Mouse (Mus musculus): ENCODE measurements around the gene Bphl. TPM values are rescaled to one million over a fixed set of nuclear protein-coding genes. Genes with fewer than 3 reads are reported as not detected.

The Bphl gene
- total and polyA plus RNA-seq, 3 experiments: 11.2 to 40.9 (median 30.5) TPM

DNA sequence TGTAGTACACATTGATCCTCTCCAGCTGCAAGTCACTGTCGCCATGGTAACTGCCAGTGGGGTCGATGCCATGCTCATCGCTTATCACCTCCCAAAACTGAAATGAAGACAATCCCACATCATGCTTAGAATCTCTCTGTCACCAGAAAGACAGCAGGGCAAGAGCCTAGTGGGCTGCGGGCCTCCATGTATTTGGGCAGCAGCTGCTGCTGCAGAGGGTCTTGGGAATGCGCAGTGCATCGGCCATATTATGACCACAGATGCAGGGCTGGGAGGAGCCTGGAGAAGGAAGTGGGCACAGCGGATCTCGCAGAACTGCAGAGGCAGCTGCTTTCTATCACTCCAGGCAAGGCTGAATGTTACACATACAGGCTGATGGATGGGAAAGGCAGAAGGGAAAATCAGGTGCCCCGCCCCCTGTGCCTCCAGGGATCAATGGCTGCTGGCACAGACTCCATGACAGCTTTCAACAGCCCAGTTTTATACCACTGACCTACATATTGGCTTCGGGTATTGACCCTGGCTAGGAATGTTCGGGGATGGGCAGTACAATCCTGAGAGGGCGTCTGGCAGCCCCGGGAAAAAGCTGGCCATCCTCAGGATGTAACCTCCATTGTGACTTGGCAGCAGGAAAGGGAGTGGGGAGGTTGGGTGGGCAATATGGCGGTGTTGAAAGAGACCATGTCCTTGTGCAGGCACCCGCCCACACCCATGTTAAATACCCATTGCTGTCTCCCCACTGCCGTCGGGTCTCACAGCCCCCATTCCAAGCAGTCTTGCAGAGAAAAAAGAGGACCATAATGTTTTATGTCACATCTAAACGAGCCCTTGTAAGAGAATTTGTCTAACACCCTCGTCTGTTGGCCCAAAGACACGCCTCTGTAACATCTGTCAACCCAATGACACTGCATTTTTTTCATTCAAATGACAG, 39.4 kb downstream of the Bphl start:
- TF ChIP-seq POLR2AphosphoS5 (IDR thresholded peaks at IDR 0.05; ENCODE audit: insufficient replicate concordance, low read depth, low read length) (no peak), CTCF (IDR thresholded peaks at IDR 0.05; ENCODE audit: low read depth, low read length) (no peak), TAL1 (conservative IDR thresholded peaks at IDR 0.05; ENCODE audit: low read depth, low read length) (no peak), GATA2 (IDR thresholded peaks at IDR 0.05; ENCODE audit: borderline replicate concordance, low read depth, low read length) (no peak), GATA1 (IDR thresholded peaks at IDR 0.05; ENCODE audit: borderline replicate concordance, low read length) (no peak)
- no peaks in the 10 kb centered on the region for H3K9me3 ChIP-seq (replicated peaks)
- peak overlapping the region; percentile 63; the same call in 1 of the 2 replicates for H3K4me3 ChIP-seq (ENCODE audit: low read depth, low read length)
- peaks cover 16% of the 10 kb centered on the region for H3K27me3 ChIP-seq (ENCODE audit: insufficient read depth, low read length)
- ATAC-seq (ENCODE audit: extremely low read depth, insufficient number of reproducible peaks, low FRiP score, poor library complexity, severe bottlenecking) (no peak), DNase-seq (ENCODE audit: low spot score) (peak; percentile 13)
- H3K4me1 ChIP-seq (ENCODE audit: insufficient read depth, low read depth, low read length): peaks cover 23% of the 10 kb centered on the region
- peaks cover 14% of the 10 kb centered on the region for H3K36me3 ChIP-seq (replicated peaks)

DNA sequence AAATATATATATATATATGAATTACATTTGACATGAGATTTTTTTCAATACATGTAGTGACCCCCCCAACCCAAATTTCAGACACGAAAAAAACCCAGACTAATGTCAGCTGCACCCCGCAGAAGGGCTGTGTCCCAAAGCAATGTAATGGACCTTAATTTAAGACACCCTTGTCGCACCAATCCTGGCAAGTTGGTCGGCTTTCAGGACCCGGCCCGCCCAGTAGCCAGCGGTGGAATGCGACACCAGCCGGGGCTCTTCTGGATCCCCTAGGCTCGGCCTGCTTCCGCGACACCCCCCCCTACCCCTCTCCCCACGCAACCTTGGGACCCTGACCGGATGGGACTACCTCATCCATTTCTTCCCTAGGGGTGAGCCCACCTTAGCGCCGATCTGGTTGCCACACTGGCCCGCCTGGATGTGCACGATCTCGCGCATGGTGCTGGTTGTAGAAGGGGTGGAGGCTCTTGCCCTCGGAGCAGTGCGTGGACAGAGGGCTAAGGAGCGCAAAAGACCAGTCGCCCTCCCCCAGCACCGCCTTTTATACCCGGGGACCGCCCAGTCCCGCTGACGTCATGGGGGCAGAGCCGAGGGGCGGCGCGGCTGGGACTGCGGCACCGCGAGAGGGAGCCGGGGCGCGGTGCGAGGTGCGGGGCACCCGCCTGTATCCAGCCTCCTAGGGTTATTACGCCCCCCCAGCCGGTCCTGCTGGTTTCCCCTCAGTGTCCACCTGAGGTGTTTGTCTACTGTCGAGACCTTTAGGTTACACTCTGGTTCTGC, 40.3 kb downstream of the Bphl start, which contains the start of gene Tubb2a:
Gene Tubb2a, minus strand, starts transcription at position 516 of the 780 bp plus-strand sequence.
- peak within 1 kb of the TSS; percentile 77 for H3K4me3 ChIP-seq (ENCODE audit: low read depth, low read length)
- TF ChIP-seq CTCF (IDR thresholded peaks at IDR 0.05; ENCODE audit: low read depth, low read length) (no peak), TAL1 (conservative IDR thresholded peaks at IDR 0.05; ENCODE audit: low read depth, low read length) (no peak), GATA2 (IDR thresholded peaks at IDR 0.05; ENCODE audit: borderline replicate concordance, low read depth, low read length) (no peak), POLR2AphosphoS5 (IDR thresholded peaks at IDR 0.05; ENCODE audit: insufficient replicate concordance, low read depth, low read length) (no peak), GATA1 (IDR thresholded peaks at IDR 0.05; ENCODE audit: borderline replicate concordance, low read length) (no peak)
- H3K27me3 ChIP-seq (ENCODE audit: insufficient read depth, low read length): peaks cover 16% of the 10 kb centered on the region
- DNase-seq (ENCODE audit: low spot score): peak; percentile 82
- no peaks in the 10 kb centered on the region for H3K9me3 ChIP-seq (replicated peaks)
- H3K4me1 ChIP-seq (ENCODE audit: insufficient read depth, low read depth, low read length): peaks cover 23% of the 10 kb centered on the region
- ATAC-seq (ENCODE audit: extremely low read depth, insufficient number of reproducible peaks, low FRiP score, poor library complexity, severe bottlenecking): peak; percentile 74
- peaks cover 14% of the 10 kb centered on the region for H3K36me3 ChIP-seq (replicated peaks)

DNA sequence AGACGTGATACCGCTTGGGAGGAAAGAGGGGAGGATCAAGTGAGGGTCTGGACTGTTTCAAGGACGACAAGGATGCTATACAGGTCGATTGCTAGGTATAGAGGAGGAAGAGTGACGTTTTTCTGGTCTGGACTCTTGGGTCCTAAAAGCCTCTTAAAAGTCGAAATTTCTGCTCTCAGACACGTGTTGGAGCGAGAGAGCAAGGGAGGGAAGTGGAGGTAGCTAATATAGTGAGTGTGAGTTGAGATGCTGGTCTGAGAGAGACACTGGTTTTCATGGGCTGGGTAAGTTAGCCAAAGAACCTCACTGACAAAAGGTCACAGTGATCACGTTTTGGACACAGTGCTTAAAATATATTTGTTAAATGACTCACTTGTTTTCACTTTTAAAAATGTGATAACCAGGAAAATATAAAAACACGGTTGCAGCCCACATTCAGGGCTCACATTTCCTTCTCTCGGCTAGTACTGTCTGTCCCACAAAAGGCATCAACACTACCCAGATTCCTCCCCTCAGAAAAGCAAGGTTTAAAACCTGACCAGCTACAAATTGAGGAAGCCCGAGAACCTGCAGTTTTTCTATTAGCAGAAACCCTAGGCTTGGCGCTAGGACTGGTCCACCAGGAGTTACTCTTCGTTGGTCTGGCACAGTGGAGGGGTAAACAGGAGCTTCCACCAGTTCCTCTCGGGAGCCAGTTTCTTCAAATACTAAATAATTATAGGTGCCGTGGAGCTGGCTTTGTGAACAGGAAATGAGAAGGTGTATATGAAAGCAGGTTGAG, 41.3 kb downstream of the Bphl start:
- Histone ChIP-seq H3K27me3 (ENCODE audit: insufficient read depth, low read length) (peaks cover 16% of the 10 kb centered on the region), H3K4me1 (ENCODE audit: insufficient read depth, low read depth, low read length) (peaks cover 23% of the 10 kb centered on the region), H3K9me3 (replicated peaks) (no peaks in the 10 kb centered on the region), H3K36me3 (replicated peaks) (peaks cover 10% of the 10 kb centered on the region), H3K4me3 (ENCODE audit: low read depth, low read length) (no peak overlapping the region; the same call in 1 of the 2 replicates)
- TF ChIP-seq CTCF (IDR thresholded peaks at IDR 0.05; ENCODE audit: low read depth, low read length) (no peak), GATA2 (IDR thresholded peaks at IDR 0.05; ENCODE audit: borderline replicate concordance, low read depth, low read length) (no peak), TAL1 (conservative IDR thresholded peaks at IDR 0.05; ENCODE audit: low read depth, low read length) (no peak), GATA1 (IDR thresholded peaks at IDR 0.05; ENCODE audit: borderline replicate concordance, low read length) (no peak), POLR2AphosphoS5 (IDR thresholded peaks at IDR 0.05; ENCODE audit: insufficient replicate concordance, low read depth, low read length) (no peak)
- DNase-seq (ENCODE audit: low spot score) (no peak), ATAC-seq (ENCODE audit: extremely low read depth, insufficient number of reproducible peaks, low FRiP score, poor library complexity, severe bottlenecking) (no peak)

DNA sequence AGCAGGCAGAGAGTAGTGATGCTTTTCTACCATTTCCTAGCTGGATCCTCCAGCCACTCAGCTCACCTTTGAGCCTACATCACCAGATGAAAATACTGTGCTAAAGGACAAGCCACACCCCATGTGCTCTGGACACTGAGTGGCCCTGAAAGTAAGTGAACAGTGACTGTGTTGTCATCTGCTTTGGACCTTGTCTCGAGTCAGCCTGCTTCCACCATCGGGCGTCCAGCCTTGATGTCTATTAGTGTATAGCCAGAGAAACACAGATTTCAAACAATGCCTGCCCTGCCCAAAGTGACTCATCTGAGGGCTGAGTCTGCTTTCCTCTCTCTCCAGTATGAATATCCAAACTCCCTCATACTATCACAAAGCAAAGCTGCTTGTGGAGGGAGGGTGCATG, 42.4 kb downstream of the Bphl start:
- no peak overlapping the region for H3K4me3 ChIP-seq (ENCODE audit: low read depth, low read length)
- H3K36me3 ChIP-seq (replicated peaks): peaks cover 8% of the 10 kb centered on the region
- no peaks in the 10 kb centered on the region for H3K9me3 ChIP-seq (replicated peaks)
- H3K27me3 ChIP-seq (ENCODE audit: insufficient read depth, low read length): peaks cover 20% of the 10 kb centered on the region
- TF ChIP-seq TAL1 (conservative IDR thresholded peaks at IDR 0.05; ENCODE audit: low read depth, low read length) (no peak), CTCF (IDR thresholded peaks at IDR 0.05; ENCODE audit: low read depth, low read length) (no peak), GATA1 (IDR thresholded peaks at IDR 0.05; ENCODE audit: borderline replicate concordance, low read length) (no peak), POLR2AphosphoS5 (IDR thresholded peaks at IDR 0.05; ENCODE audit: insufficient replicate concordance, low read depth, low read length) (no peak), GATA2 (IDR thresholded peaks at IDR 0.05; ENCODE audit: borderline replicate concordance, low read depth, low read length) (no peak)
- no peak for DNase-seq (ENCODE audit: low spot score)
- ATAC-seq (ENCODE audit: extremely low read depth, insufficient number of reproducible peaks, low FRiP score, poor library complexity, severe bottlenecking): no peak
- peaks cover 25% of the 10 kb centered on the region for H3K4me1 ChIP-seq (ENCODE audit: insufficient read depth, low read depth, low read length)

DNA sequence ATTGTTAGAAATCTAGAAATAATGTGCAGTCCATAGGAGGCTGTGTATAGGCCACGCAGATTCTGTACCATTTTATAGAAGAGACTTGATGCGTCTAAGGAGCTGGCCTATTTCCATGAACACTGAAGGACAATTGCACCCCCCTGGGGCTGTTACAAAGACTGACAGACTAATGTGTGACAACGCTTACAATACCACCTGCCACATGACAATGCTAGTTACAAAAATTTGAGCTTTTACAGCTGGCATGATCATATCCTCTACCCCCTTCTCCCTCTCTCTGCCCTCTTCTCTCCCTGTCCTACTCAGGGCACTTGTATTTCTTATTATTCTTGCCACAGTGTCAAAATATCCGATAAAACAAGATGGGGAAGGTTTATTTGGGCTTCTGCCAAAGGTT, 44.5 kb downstream of the Bphl start:
- DNase-seq (ENCODE audit: low spot score) (no peak), ATAC-seq (ENCODE audit: extremely low read depth, insufficient number of reproducible peaks, low FRiP score, poor library complexity, severe bottlenecking) (no peak)
- Histone ChIP-seq H3K27me3 (ENCODE audit: insufficient read depth, low read length) (peaks cover 28% of the 10 kb centered on the region), H3K4me1 (ENCODE audit: insufficient read depth, low read depth, low read length) (peaks cover 19% of the 10 kb centered on the region), H3K9me3 (replicated peaks) (no peaks in the 10 kb centered on the region), H3K36me3 (replicated peaks) (no peaks in the 10 kb centered on the region), H3K4me3 (ENCODE audit: low read depth, low read length) (no peak overlapping the region)
- TF ChIP-seq POLR2AphosphoS5 (IDR thresholded peaks at IDR 0.05; ENCODE audit: insufficient replicate concordance, low read depth, low read length) (no peak), GATA1 (IDR thresholded peaks at IDR 0.05; ENCODE audit: borderline replicate concordance, low read length) (no peak), GATA2 (IDR thresholded peaks at IDR 0.05; ENCODE audit: borderline replicate concordance, low read depth, low read length) (no peak), CTCF (IDR thresholded peaks at IDR 0.05; ENCODE audit: low read depth, low read length) (no peak), TAL1 (conservative IDR thresholded peaks at IDR 0.05; ENCODE audit: low read depth, low read length) (no peak)
